Mouse (Mus musculus) gastrocnemius, postnatal 4 days (tissue): Measurements from ENCODE around the gene Exph5. TPM values are rescaled to one million over a fixed set of nuclear protein-coding genes. Genes with fewer than 3 reads are reported as not detected.

ENCODE experiments used
- DNase-seq, 2 experiments: peaks; one replicate each; pipeline ENCODE4 v3.0.0; 2021 to 2022; ENCODE audit warnings: low spot score in 2 of 2, mixed read lengths in 2 of 2
- total RNA-seq, 2 experiments: library from RNA; stranded (reverse); gene quantifications; 2 replicates each; pipeline ENCODE4 v1.2.3; 2021

Exph5 gene
- total RNA-seq, 2 experiments from 2014 or later: 0.15 to 0.21 TPM

DNA sequence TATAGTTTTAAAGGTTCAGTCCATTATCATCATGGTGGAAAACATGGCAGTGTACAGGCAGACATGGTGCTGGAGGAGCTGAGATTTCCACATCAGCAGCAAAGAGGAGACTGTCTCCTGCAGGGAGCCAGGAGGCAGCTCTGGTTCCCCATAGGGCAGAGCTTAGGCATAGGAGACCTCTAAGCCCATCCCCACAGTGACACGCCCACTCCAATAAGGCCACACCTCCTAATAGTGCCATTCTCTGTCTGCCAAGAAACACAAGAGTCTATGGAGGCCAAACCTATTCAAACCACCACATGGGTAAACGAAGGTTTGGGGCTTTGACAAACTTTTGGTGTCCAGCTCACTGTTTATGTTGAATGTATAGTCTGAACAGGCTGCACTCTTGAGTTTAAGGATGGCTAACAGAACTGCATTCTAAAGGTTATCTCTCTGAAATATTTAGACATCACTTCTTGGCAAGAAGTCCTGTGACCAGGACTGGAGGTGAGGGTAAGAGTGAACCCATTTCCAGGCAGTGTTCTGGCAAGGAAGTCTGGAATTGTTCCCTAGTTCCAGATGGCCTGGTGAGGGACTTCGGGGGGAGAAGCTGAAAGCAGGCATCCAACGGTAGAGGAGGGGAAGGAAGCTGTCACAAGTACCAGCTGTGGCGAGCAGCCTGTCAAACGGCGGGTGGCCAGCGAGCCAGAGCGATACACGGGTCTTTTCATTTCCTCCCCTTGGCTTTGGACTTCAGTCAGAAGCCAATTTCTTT, 19.6 kb downstream of the Exph5 start:
- DNase-seq: no peak

DNA sequence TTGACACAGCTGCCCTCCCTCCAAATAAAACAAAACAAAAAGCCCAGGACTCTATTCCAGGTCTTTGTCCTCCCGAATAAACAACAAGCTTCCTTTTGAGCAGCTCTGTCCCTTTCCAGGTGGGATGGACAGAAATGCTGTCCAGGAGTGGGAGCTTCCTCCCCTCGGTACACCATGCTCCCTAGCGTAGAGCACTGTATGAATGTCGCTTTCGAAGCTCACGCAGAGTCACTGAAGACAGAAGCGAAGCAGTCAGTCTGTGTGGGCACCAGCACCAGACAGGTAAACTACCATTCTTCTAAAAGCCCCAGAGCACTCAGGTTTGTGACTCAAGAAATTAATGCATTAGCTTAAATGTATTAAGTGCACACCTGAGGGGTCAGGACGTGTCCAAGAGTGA, 20.2 kb downstream of the Exph5 start:
- DNase-seq: no peak

DNA sequence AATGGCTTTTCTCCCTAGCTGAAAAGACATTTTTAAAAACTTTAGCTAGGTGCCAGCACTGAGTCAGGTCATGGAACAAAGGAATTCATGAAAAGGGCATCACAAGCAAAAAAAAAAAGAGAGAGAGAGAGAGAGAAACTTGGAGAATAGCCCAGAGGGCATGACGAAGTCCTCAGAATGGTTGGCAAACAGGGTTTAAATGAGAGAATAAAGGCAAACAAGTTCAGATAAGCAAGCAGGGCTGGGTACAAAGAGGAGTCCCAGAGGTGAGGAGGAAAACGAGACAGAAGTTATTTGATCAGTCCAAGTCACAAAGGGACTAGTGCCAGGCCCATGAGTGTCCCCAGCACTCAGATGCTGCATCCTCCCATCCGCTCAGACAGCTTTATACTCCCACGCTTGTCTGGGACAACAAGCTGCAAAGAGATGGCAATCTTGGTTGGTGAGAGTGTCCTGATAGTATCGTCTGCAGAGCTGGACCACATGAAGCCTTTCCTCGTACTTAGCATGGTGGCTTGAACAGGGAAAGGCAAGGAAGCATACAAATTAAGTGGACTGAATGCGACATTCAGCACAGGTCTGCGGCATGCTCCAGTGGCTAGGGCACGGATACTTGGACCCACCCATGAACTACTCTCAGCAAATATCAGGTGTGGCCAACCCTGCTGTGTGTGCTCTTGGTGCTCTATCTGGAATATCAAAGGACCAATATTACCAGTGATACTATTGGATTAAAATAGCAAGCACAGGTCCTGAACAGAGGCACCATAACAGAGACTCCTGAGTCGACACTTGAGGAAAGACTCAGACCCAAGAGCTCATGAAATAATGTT, 22.2 kb downstream of the Exph5 start:
- no peak for DNase-seq

- no peak for DNase-seq
These were observed 24.1 kb downstream of the Exph5 start for GRCm38 (mm10) chr9:53325363-53326090.

- no peak for DNase-seq
These were observed 26.7 kb downstream of the Exph5 start for GRCm38 (mm10) chr9:53328203-53328602.

- DNase-seq: no peak
These were observed 28.1 kb downstream of the Exph5 start for GRCm38 (mm10) chr9:53329301-53330206.

GRCm38 (mm10) chr9:53330247-53330646, 28.8 kb downstream of the Exph5 start:
- no peak for DNase-seq

DNA sequence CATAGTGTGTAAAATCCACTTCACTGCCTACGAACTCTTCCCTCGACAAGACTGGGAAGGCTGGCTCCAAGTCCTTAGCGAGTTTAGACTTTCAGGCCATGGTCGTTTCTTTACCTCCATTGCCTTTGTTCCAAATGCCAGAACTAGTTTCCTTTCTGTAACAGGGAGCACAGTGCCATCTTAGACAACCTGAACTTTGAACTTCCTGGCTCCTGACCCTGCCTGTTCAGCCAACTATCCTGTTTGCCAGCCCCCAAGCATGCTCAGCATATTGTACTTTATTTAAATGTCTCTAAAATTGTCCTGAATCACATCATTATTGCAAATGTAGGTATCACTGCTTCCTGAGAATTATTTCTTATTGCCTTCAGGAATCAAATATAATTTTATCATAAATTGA, 32.0 kb downstream of the Exph5 start:
- no peak for DNase-seq

- DNase-seq: no peak
These were observed 33.7 kb downstream of the Exph5 start for GRCm38 (mm10) chr9:53335131-53335530.

- no peak for DNase-seq
These were observed 38.1 kb downstream of the Exph5 start for GRCm38 (mm10) chr9:53339603-53340002.

- no peak for DNase-seq
These were observed 39.0 kb downstream of the Exph5 start for GRCm38 (mm10) chr9:53340328-53340916.

DNA sequence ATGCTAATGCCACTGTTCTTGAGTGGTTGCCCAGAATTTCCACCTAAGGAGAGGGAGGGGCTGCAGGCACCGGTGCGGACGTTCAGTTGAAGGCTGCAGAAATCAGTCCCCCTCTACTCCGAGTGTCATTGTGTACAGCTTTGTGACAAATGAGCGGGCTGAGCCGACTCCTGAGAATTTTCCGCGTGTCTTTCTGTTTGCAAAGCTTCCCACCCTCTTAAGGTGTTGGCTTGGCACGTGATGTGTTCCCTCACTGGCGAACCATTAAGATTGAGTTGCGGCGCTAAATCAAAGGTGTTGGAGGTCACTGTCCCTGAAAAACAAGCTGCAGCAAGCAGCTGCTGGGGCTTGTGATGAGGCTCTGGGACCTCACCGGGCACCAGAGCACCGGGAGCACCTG, 39.5 kb downstream of the Exph5 start:
- no peak for DNase-seq

DNA sequence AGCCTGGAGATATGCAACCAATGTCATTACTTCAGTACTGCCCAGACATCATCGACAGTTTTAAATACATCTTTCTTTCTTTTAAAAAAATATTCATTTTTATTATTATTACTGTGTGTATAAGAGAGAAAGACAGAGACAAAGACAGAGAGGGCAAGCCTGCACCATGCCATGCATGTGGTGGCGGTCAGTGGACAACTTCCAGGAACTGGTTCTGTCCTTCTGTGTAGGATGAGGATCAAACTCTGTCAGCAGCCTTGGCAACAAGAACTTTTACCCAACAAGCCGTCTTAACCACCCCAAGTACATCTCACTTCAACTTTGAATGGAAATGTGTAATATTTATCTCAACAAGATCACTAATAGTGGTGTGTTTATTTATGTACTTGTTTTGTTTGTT, 40.5 kb downstream of the Exph5 start:
- no peak for DNase-seq

DNA sequence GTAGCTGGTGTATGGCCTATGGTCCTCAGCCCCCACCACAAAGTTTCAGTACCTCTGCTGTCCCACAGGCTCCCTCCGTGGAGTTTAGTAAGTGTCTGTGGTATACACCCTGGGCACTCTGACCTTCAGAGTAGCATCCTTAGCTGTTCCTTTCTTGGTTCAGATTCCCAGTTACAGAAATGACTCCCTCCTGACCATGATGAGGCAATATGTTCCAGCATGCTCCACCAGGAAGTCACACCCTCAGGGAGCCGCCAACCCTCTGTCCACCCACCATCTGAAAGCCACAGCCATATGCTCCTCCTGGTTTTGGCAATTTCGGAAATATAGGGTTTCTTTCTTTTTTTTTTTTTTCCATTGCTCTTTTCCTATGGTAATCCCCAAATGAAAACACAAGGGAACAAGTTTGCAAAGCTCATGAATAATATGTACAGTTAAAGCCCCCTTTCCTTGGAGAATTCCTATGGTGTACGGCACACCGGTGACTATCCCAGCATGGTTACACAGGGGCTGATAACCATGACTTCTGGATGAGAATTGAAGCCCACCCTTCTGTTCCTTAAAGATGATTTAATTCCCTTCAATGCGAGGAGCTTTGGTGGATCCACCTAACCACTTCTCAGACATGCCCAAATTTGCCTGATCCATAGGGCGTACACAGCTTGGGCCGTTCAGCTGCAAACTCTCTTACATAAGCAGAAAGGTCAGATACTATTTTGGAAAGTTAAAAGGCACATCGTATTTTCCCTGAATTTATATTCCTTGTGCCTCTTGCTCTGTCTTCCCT, 43.4 kb downstream of the Exph5 start:
- no peak for DNase-seq

DNA sequence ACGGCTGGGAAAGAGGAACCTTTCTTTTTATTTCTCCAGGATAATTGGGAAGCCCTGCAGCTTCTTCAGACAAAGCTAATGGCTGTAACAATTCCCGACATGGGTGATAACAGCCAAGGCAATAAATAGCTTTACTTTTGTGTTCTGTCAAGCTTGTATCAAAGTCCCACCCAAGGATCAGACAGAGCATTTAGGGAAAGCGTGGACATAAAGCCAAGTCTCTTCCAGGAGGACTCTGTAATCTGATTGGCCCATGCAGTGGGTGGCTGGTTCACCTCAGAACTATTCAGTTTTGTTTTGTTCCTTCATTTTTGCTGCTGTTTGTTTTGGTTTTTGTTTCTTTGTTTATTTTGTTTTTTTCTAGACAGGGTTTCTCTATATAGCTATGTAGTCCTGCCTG, 44.3 kb downstream of the Exph5 start:
- DNase-seq: no peak

GRCm38 (mm10) chr9:53346402-53346801, 44.9 kb downstream of the Exph5 start:
- no peak for DNase-seq

GRCm38 (mm10) chr9:53349211-53349610, 47.7 kb downstream of the Exph5 start:
- DNase-seq: no peak

- no peak for DNase-seq
These were observed 48.9 kb downstream of the Exph5 start for GRCm38 (mm10) chr9:53350331-53350730.

DNA sequence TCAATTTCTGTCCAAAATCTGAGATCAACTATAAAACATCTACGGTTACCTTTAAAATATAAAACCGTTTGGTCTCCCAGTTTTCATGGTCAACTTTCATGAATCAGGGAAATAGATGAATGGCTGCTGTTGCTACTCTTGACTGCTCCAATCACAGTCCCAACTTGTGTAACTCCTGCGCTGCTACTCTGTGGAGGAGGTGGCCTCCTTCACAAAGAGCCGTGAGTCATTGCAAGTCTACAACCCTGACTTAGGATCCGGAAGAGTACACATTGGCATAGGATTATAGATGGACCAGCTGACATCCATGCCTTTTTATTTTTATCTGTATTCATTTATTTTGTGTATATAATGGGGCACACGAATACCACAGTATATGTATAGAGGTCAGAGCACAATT, 50.4 kb downstream of the Exph5 start:
- DNase-seq: no peak

GRCm38 (mm10) chr9:53353161-53353560, 51.7 kb downstream of the Exph5 start:
- no peak for DNase-seq
